Mouse (Mus musculus): ENCODE measurements at regions not wholly inside any gene's neighbourhood (a gene's known extent, or its start where the extent isn't known, plus 50 kb on each side); places are given as distances from the start of the nearest gene placed in this dataset.

GRCm38 (mm10) chr11:45216942-45217474 lies 599.9 kb downstream of the Ebf1 start:
- DNase-seq, result no peak
- no peak overlapping the region for H3K27ac ChIP-seq (replicated peaks; ENCODE audit: low read depth, low read length)
- H3K4me3 ChIP-seq (replicated peaks; ENCODE audit: low read depth, low read length), result no peak overlapping the region
- no peaks in the 10 kb centered on the region for H3K27me3 ChIP-seq (ENCODE audit: control insufficient read depth, insufficient read depth, low read length)
- no peak for ATAC-seq (ENCODE audit: low FRiP score, low TSS enrichment)
- no peaks in the 10 kb centered on the region for H3K9me3 ChIP-seq (ENCODE audit: control insufficient read depth, low read length)
- H3K36me3 ChIP-seq (ENCODE audit: control insufficient read depth, insufficient read depth, low read length), result no peaks in the 10 kb centered on the region
- WGBS, result 74% methylated on average over 3 of the region's 3 CpGs
- H3K9ac ChIP-seq (replicated peaks; ENCODE audit: low read length), result no peak overlapping the region
- no peak overlapping the region for H3K4me2 ChIP-seq (ENCODE audit: low read length)
- H3K4me1 ChIP-seq (ENCODE audit: control insufficient read depth, insufficient read depth, low read length), result no peaks in the 10 kb centered on the region

DNA sequence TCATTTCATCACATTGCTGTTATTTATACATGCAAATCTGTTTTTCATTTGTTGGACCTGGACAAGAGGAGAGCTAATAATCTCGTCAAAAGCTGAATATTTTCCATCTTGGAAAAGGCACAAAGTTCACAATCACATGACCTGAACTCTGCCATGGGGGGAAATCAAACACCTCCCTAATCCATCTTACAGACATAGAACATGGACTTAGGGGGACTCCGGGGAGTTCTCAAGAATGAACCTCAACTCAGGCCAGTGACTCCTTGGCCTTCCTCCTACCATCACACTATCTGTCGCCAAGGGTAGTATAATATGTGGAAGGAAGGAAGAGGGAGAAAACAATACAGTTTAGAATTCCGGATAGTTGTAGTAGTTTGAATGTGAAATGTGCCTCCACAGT lies 602.1 kb downstream of the Ebf1 start:
- no peak for ATAC-seq (ENCODE audit: low FRiP score, low TSS enrichment)
- Histone ChIP-seq H3K27ac (replicated peaks; ENCODE audit: low read depth, low read length) (no peak overlapping the region), H3K9me3 (ENCODE audit: control insufficient read depth, low read length) (no peaks in the 10 kb centered on the region), H3K4me3 (replicated peaks; ENCODE audit: low read depth, low read length) (no peak overlapping the region), H3K4me1 (ENCODE audit: control insufficient read depth, insufficient read depth, low read length) (no peaks in the 10 kb centered on the region), H3K27me3 (ENCODE audit: control insufficient read depth, insufficient read depth, low read length) (no peaks in the 10 kb centered on the region), H3K4me2 (ENCODE audit: low read length) (no peak overlapping the region), H3K36me3 (ENCODE audit: control insufficient read depth, insufficient read depth, low read length) (no peaks in the 10 kb centered on the region), H3K9ac (replicated peaks; ENCODE audit: low read length) (no peak overlapping the region)
- no peak for DNase-seq
- WGBS, result 90% methylated on average over 4 of the region's 4 CpGs

- Histone ChIP-seq H3K9me3 (ENCODE audit: control insufficient read depth, low read length) (no peaks in the 10 kb centered on the region), H3K36me3 (ENCODE audit: control insufficient read depth, insufficient read depth, low read length) (no peaks in the 10 kb centered on the region), H3K4me1 (ENCODE audit: control insufficient read depth, insufficient read depth, low read length) (no peaks in the 10 kb centered on the region), H3K27me3 (ENCODE audit: control insufficient read depth, insufficient read depth, low read length) (no peaks in the 10 kb centered on the region), H3K4me2 (ENCODE audit: low read length) (no peak overlapping the region), H3K27ac (replicated peaks; ENCODE audit: low read depth, low read length) (no peak overlapping the region), H3K9ac (replicated peaks; ENCODE audit: low read length) (no peak overlapping the region), H3K4me3 (replicated peaks; ENCODE audit: low read depth, low read length) (no peak overlapping the region)
- DNase-seq, result no peak
- 71% methylated on average over 3 of the region's 3 CpGs for WGBS
- no peak for ATAC-seq (ENCODE audit: low FRiP score, low TSS enrichment)
Measured at GRCm38 (mm10) chr11:45222021-45222420, 604.9 kb downstream of the Ebf1 start.

GRCm38 (mm10) chr11:45235476-45236412 lies 616.1 kb upstream of the Clint1 start:
- H3K4me1 ChIP-seq (ENCODE audit: control insufficient read depth, insufficient read depth, low read length), result 0 out of 2 replicates have a peak, but pooled peaks cover 1% of the 10 kb centered on the region
- H3K4me3 ChIP-seq (replicated peaks; ENCODE audit: low read depth, low read length), result no peak overlapping the region
- H3K27me3 ChIP-seq (ENCODE audit: control insufficient read depth, insufficient read depth, low read length), result no peaks in the 10 kb centered on the region
- no peak overlapping the region for H3K9ac ChIP-seq (replicated peaks; ENCODE audit: low read length)
- ATAC-seq (ENCODE audit: low FRiP score, low TSS enrichment), result no peak
- H3K9me3 ChIP-seq (ENCODE audit: control insufficient read depth, low read length), result no peaks in the 10 kb centered on the region
- DNase-seq, result no peak
- H3K27ac ChIP-seq (replicated peaks; ENCODE audit: low read depth, low read length), result no peak overlapping the region
- H3K36me3 ChIP-seq (ENCODE audit: control insufficient read depth, insufficient read depth, low read length), result no peaks in the 10 kb centered on the region
- H3K4me2 ChIP-seq (ENCODE audit: low read length), result no peak overlapping the region
- WGBS, result 91% methylated on average over 6 of the region's 6 CpGs

- no peak overlapping the region for H3K4me3 ChIP-seq (replicated peaks; ENCODE audit: low read depth, low read length)
- no peak overlapping the region for H3K9ac ChIP-seq (replicated peaks; ENCODE audit: low read length)
- 74% methylated on average over 4 of the region's 4 CpGs for WGBS
- ATAC-seq (ENCODE audit: low FRiP score, low TSS enrichment) (no peak), DNase-seq (no peak)
- H3K9me3 ChIP-seq (ENCODE audit: control insufficient read depth, low read length), result no peaks in the 10 kb centered on the region
- 0 out of 2 replicates have a peak, but pooled peaks cover 3% of the 10 kb centered on the region for H3K4me1 ChIP-seq (ENCODE audit: control insufficient read depth, insufficient read depth, low read length)
- H3K36me3 ChIP-seq (ENCODE audit: control insufficient read depth, insufficient read depth, low read length), result no peaks in the 10 kb centered on the region
- H3K27ac ChIP-seq (replicated peaks; ENCODE audit: low read depth, low read length), result no peak overlapping the region
- H3K27me3 ChIP-seq (ENCODE audit: control insufficient read depth, insufficient read depth, low read length), result no peaks in the 10 kb centered on the region
- no peak overlapping the region for H3K4me2 ChIP-seq (ENCODE audit: low read length)
Measured at GRCm38 (mm10) chr11:45237056-45237455, 614.8 kb upstream of the Clint1 start.

DNA sequence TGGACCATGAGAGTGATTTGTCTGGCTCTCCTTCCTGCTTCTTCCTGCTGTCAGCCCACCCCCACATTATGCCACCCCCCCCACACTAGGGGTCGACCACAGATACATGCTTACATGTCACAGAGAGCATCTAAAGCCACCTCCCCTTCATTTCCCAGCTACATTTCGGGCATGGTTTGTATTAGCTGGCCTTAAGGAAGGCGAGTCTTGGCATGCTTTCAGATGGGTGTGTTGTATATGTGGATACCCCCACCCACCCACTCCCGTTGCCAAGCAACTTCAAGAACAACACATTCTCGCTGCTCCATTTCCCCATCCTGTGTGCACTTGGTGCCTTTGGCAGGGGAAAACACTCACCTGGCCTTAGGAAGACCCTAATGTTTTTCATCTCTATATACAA lies 612.8 kb upstream of the Clint1 start:
- no peak for DNase-seq
- no peaks in the 10 kb centered on the region for H3K36me3 ChIP-seq (ENCODE audit: control insufficient read depth, insufficient read depth, low read length)
- 83% methylated on average over 5 of the region's 5 CpGs for WGBS

GRCm38 (mm10) chr11:45240419-45240818 lies 611.4 kb upstream of the Clint1 start:
- no peak overlapping the region for H3K4me3 ChIP-seq (replicated peaks; ENCODE audit: low read depth, low read length)
- no peaks in the 10 kb centered on the region for H3K27me3 ChIP-seq (ENCODE audit: control insufficient read depth, insufficient read depth, low read length)
- no peak overlapping the region for H3K4me2 ChIP-seq (ENCODE audit: low read length)
- 53% methylated on average over 3 of the region's 3 CpGs for WGBS
- H3K4me1 ChIP-seq (ENCODE audit: control insufficient read depth, insufficient read depth, low read length), result 0 out of 2 replicates have a peak, but pooled peaks cover 5% of the 10 kb centered on the region
- no peaks in the 10 kb centered on the region for H3K9me3 ChIP-seq (ENCODE audit: control insufficient read depth, low read length)
- ATAC-seq (ENCODE audit: low FRiP score, low TSS enrichment) (no peak), DNase-seq (no peak)
- no peaks in the 10 kb centered on the region for H3K36me3 ChIP-seq (ENCODE audit: control insufficient read depth, insufficient read depth, low read length)
- no peak overlapping the region for H3K27ac ChIP-seq (replicated peaks; ENCODE audit: low read depth, low read length)
- H3K9ac ChIP-seq (replicated peaks; ENCODE audit: low read length), result no peak overlapping the region

More for the DNA sequence above, 612.8 kb upstream of the Clint1 start:
- Histone ChIP-seq H3K27me3 (ENCODE audit: control insufficient read depth, insufficient read depth, low read length) (no peaks in the 10 kb centered on the region), H3K9ac (replicated peaks; ENCODE audit: low read length) (no peak overlapping the region), H3K9me3 (ENCODE audit: control insufficient read depth, low read length) (no peaks in the 10 kb centered on the region), H3K27ac (replicated peaks; ENCODE audit: low read depth, low read length) (no peak overlapping the region), H3K4me1 (ENCODE audit: control insufficient read depth, insufficient read depth, low read length) (0 out of 2 replicates have a peak, but pooled peaks cover 3% of the 10 kb centered on the region), H3K4me3 (replicated peaks; ENCODE audit: low read depth, low read length) (no peak overlapping the region), H3K4me2 (ENCODE audit: low read length) (no peak overlapping the region)
- no peak for ATAC-seq (ENCODE audit: low FRiP score, low TSS enrichment)

DNA sequence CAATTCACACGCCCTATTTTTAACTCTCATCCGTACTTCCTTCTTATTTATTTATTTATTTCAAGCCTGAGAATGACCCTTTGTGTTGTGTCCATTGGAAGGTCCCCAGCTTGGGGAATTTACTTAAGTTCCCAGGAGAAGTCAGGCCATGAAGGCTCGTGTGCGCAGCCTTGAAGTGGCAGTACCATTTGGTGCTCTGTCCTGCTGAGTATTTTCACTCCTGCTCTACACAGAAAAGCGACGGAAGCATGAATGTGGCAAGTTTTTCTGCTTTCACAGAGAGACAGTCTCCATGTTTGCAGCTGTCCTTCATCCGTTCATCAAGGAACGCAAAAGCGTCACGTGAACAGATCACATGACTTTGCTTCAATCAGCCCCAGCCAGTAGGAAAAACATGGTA lies 610.2 kb upstream of the Clint1 start:
- Histone ChIP-seq H3K4me1 (ENCODE audit: control insufficient read depth, insufficient read depth, low read length) (0 out of 2 replicates have a peak, but pooled peaks cover 8% of the 10 kb centered on the region), H3K4me2 (ENCODE audit: low read length) (no peak overlapping the region), H3K4me3 (replicated peaks; ENCODE audit: low read depth, low read length) (no peak overlapping the region), H3K9me3 (ENCODE audit: control insufficient read depth, low read length) (no peaks in the 10 kb centered on the region), H3K9ac (replicated peaks; ENCODE audit: low read length) (no peak overlapping the region), H3K27ac (replicated peaks; ENCODE audit: low read depth, low read length) (no peak overlapping the region), H3K27me3 (ENCODE audit: control insufficient read depth, insufficient read depth, low read length) (no peaks in the 10 kb centered on the region), H3K36me3 (ENCODE audit: control insufficient read depth, insufficient read depth, low read length) (no peaks in the 10 kb centered on the region)
- DNase-seq (no peak), ATAC-seq (ENCODE audit: low FRiP score, low TSS enrichment) (no peak)
- 83% methylated on average over 10 of the region's 10 CpGs for WGBS

GRCm38 (mm10) chr11:45244796-45245195 lies 607.1 kb upstream of the Clint1 start:
- Histone ChIP-seq H3K9me3 (ENCODE audit: control insufficient read depth, low read length) (no peaks in the 10 kb centered on the region), H3K4me2 (ENCODE audit: low read length) (no peak overlapping the region), H3K36me3 (ENCODE audit: control insufficient read depth, insufficient read depth, low read length) (no peaks in the 10 kb centered on the region), H3K4me3 (replicated peaks; ENCODE audit: low read depth, low read length) (no peak overlapping the region), H3K27me3 (ENCODE audit: control insufficient read depth, insufficient read depth, low read length) (no peaks in the 10 kb centered on the region), H3K27ac (replicated peaks; ENCODE audit: low read depth, low read length) (no peak overlapping the region), H3K4me1 (ENCODE audit: control insufficient read depth, insufficient read depth, low read length) (0 out of 2 replicates have a peak, but pooled peaks cover 8% of the 10 kb centered on the region), H3K9ac (replicated peaks; ENCODE audit: low read length) (no peak overlapping the region)
- WGBS, result 83% methylated on average over 2 of the region's 2 CpGs
- DNase-seq, result no peak
- ATAC-seq (ENCODE audit: low FRiP score, low TSS enrichment), result no peak
